Mouse (Mus musculus) right cerebral cortex, adult 2 months (tissue): Measurements from ENCODE around the gene Hpcal4.

Source experiments
- DNase-seq, 2 experiments: peaks; one replicate each; pipeline ENCODE4 v3.0.0; 2021 to 2022; ENCODE audit warnings: low spot score in 2 of 2

Hpcal4 gene

DNA sequence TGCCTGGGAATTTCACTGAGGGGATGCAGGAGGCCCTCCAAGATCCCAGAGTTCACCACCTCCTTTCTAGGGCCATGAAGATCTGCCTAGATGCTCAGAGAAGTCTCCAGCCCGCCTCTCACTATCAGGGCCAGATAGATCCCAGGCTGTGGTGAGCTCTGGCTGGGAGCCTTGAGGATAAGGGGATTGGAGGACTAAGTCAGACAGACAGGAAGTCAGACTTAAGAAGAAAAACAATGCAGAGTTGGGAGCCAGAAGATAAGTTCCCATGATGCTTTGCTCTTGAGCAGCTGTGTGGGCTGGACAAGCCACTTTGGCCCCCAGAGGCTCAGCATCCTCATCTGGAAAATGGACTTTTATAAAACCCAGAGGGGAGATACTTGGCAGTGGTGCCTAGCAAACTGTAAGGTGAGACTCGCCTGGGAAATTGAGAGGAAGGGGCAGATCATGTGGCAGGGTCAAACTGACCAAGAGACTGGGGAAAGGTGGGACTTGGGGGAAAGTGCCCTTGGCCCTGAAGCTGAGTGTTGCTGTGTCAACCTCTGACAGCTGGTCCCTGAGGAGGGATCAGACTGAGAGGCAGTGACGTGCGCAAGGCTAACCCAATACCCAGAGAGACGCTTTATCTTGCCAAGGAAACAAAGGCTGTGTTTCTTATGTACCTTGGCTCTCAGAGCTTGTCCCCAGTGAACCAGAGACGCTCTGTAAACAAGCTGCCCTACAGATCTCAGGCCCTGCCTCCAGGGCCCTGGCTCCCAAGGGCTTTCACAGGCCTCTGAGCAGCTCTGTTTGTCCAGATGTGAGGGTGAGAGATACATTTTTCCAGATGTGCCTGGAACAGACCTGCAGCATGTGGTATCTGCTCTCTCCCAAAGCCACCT is 54.6 kb downstream of the Hpcal4 start:
- no peak for DNase-seq

DNA sequence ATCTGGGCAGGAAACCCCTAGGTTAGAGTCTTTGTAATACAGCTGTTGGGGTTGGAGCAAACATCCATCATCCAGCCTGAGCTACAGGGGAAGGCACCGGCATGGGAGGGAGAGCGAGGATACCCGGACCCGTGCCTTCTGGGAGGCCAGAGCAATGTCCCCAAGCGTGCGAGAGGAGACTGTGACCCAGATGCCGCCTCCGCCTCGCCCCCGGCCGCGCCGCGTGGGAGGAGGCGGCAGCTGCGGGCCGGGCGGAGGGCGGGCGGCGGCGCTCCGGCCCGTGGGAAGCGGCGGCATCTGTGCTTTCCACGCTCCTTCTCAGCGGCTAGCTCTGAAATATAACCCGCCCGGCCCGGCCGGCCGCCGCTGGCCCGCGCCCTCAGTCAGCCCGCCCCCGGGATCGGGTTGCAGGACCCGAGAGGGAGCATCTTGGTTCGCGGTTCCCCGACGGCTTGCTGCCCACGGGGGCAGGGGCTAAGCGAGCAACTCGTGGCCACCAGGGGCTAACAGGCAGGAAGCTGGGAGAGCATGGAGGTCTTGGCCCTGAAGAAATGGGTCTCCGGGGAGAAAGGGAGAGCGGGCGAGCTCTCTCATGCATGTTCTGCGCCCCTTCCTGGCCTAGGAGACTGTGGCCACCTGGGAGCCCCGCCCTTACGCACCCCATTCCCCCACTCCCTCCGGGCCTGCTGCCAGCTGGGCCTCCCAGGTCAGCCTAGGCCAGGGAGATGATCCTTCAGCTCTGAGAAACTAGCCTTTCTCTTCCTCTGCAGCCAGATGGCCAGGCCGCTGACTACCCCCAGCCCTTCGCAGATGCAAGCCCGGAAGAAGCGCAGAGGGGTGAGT is 56.6 kb downstream of the Hpcal4 start:
- no peak for DNase-seq
